Mouse (Mus musculus) bone marrow macrophage, adult 2 months (primary cell): ENCODE measurements around the gene Trim39. TPM values are rescaled to one million over a fixed set of nuclear protein-coding genes. Genes with fewer than 3 reads are reported as not detected.

Experiments used
- H3K27ac ChIP-seq: 2 replicates; pipeline ENCODE4 v1.5.1; 2012; ENCODE audit warnings: low read depth, low read length; ENCODE audit not compliant: insufficient read depth
- H3K4me1 ChIP-seq: 2 replicates; pipeline ENCODE4 v1.6.1; 2012; ENCODE audit warnings: low read length; ENCODE audit not compliant: control insufficient read depth, insufficient read depth
- H3K4me3 ChIP-seq: 2 replicates; pipeline ENCODE4 v1.5.1; 2012; ENCODE audit warnings: mild to moderate bottlenecking, low read length, moderate library complexity; ENCODE audit not compliant: insufficient read depth
- CTCF ChIP-seq: IDR thresholded peaks from 2 replicates; pipeline ENCODE4 v1.5.1; 2012; ENCODE audit warnings: low read depth, mild to moderate bottlenecking, low read length, moderate library complexity
- POLR2A ChIP-seq: IDR thresholded peaks from 2 replicates; pipeline ENCODE4 v1.6.1; 2012; ENCODE audit warnings: mild to moderate bottlenecking, low read depth, low read length, borderline replicate concordance
- polyA plus RNA-seq: library from polyadenylated mRNA; stranded (reverse); fragments of >200 nt; gene quantifications from 2 replicates; pipeline ENCODE4 v1.2.4, GENCODE M21; 2012; ENCODE audit not compliant: missing spikeins, insufficient read depth, insufficient read length

Trim39 gene
- polyA plus RNA-seq, 1 experiment: 14.5 TPM

GRCm38 (mm10) chr17:36272643-36273366 is 758 bp upstream of the Trim39 start:
- Histone ChIP-seq H3K4me1 (peaks cover 25% of the 10 kb centered on the region), H3K4me3 (peak overlapping the region; percentile 77), H3K27ac (no peak overlapping the region)
- TF ChIP-seq POLR2A: no peak
- no peak for TF ChIP-seq CTCF

GRCm38 (mm10) chr17:36270956-36271585 is 976 bp downstream of the Trim39 start:
- peak overlapping the region; percentile 78 for H3K27ac ChIP-seq
- TF ChIP-seq POLR2A: 0 out of 2 replicates have a peak, but pooled peaks have one; percentile 67
- no peak for TF ChIP-seq CTCF
- peak overlapping the region; percentile 77 for H3K4me3 ChIP-seq
- H3K4me1 ChIP-seq: peaks cover 28% of the 10 kb centered on the region

GRCm38 (mm10) chr17:36265834-36266233 is 6.2 kb downstream of the Trim39 start:
- no peak for TF ChIP-seq CTCF
- no peak overlapping the region for H3K27ac ChIP-seq
- no peak overlapping the region for H3K4me3 ChIP-seq
- H3K4me1 ChIP-seq: peaks cover 22% of the 10 kb centered on the region

GRCm38 (mm10) chr17:36264273-36264925 is 7.6 kb downstream of the Trim39 start:
- TF ChIP-seq CTCF: no peak
- TF ChIP-seq POLR2A: no peak
- H3K27ac ChIP-seq: no peak overlapping the region
- H3K4me3 ChIP-seq: no peak overlapping the region
- peaks cover 25% of the 10 kb centered on the region for H3K4me1 ChIP-seq

GRCm38 (mm10) chr17:36261511-36262166 is 10.4 kb downstream of the Trim39 start:
- H3K27ac ChIP-seq: peak overlapping the region; percentile 65

GRCm38 (mm10) chr17:36257969-36258368 is 14.1 kb downstream of the Trim39 start, which contains the start of gene Rpp21:
Gene Rpp21, minus strand, starts transcription at chr17:36258069.
- Histone ChIP-seq H3K27ac (peak within 1 kb of the TSS; percentile 9; the same call in 1 of the 2 replicates), H3K4me1 (peaks cover 25% of the 10 kb centered on the region), H3K4me3 (peak within 1 kb of the TSS; percentile 76)
- no peak for TF ChIP-seq CTCF
- no peak for TF ChIP-seq POLR2A

More at GRCm38 (mm10) chr17:36261511-36262166, 10.4 kb downstream of the Trim39 start:
- Histone ChIP-seq H3K4me3 (no peak overlapping the region; the same call in 1 of the 2 replicates), H3K4me1 (peaks cover 28% of the 10 kb centered on the region)
- TF ChIP-seq POLR2A (no peak), CTCF (no peak)

GRCm38 (mm10) chr17:36257241-36257947 is 14.7 kb downstream of the Trim39 start:
- H3K27ac ChIP-seq: peak overlapping the region; percentile 9; the same call in 1 of the 2 replicates
- TF ChIP-seq CTCF (peak; percentile 43), POLR2A (no peak)
- peaks cover 25% of the 10 kb centered on the region for H3K4me1 ChIP-seq
- peak overlapping the region; percentile 76 for H3K4me3 ChIP-seq

GRCm38 (mm10) chr17:36253087-36253600 is 18.9 kb downstream of the Trim39 start:
- Histone ChIP-seq H3K27ac (no peak overlapping the region), H3K4me3 (no peak overlapping the region), H3K4me1 (peaks cover 12% of the 10 kb centered on the region)
- no peak for TF ChIP-seq POLR2A
- TF ChIP-seq CTCF: no peak
